Mouse (Mus musculus) limb, embryonic 14.5 days (tissue): ENCODE measurements at regions not wholly inside any gene's neighbourhood (a gene's known extent, or its start where the extent isn't known, plus 50 kb on each side); places are given as distances from the start of the nearest gene placed in this dataset.

ENCODE experiments used
- ATAC-seq: fragments of 200-750 bp; cut with Nextera tagmentation; 2 replicates; pipeline ENCODE4 v1.8.0; 2017; ENCODE audit warnings: low read depth, moderate number of reproducible peaks, moderate TSS enrichment; ENCODE audit not compliant: low FRiP score
- DNase-seq: peaks from one replicate; pipeline ENCODE4 v3.0.0-alpha.2; 2015; ENCODE audit warnings: low spot score
- H3K27ac ChIP-seq: fragments of 300-500 bp; sonication (generic); replicated peaks from 2 replicates; pipeline ENCODE4 v1.5.1; 2014; ENCODE audit warnings: low read depth, mild to moderate bottlenecking, low read length, moderate library complexity, mixed read lengths
- H3K27me3 ChIP-seq: fragments of 300-500 bp; sonication (generic); 2 replicates; pipeline ENCODE4 v1.6.1; 2014; ENCODE audit warnings: low read length, mixed read lengths; ENCODE audit not compliant: control insufficient read depth, insufficient read depth
- H3K36me3 ChIP-seq: fragments of 300-500 bp; sonication (generic); 2 replicates; pipeline ENCODE4 v1.6.1; 2014; ENCODE audit warnings: mild to moderate bottlenecking, low read length, moderate library complexity, mixed read lengths; ENCODE audit not compliant: control insufficient read depth, insufficient read depth
- H3K4me1 ChIP-seq: fragments of 300-500 bp; sonication (generic); 2 replicates; pipeline ENCODE4 v1.6.1; 2014; ENCODE audit warnings: antibody characterized with exemption, low read length, mixed read lengths; ENCODE audit not compliant: control insufficient read depth, insufficient read depth
- H3K4me2 ChIP-seq: fragments of 300-500 bp; sonication (generic); replicated peaks from 2 replicates; pipeline ENCODE4 v1.6.1; 2014; ENCODE audit warnings: low read depth, mild to moderate bottlenecking, low read length, moderate library complexity; ENCODE audit not compliant: severe bottlenecking
- H3K4me3 ChIP-seq: fragments of 300-500 bp; sonication (generic); replicated peaks from 2 replicates; pipeline ENCODE4 v1.5.1; 2014; ENCODE audit warnings: low read length
- H3K9ac ChIP-seq: fragments of 300-500 bp; sonication (generic); 2 replicates; pipeline ENCODE4 v1.6.1; 2014; ENCODE audit warnings: mild to moderate bottlenecking, low read depth, low read length, moderate library complexity; ENCODE audit not compliant: severe bottlenecking
- H3K9me3 ChIP-seq: fragments of 300-500 bp; sonication (generic); 2 replicates; pipeline ENCODE4 v1.6.1; 2016; ENCODE audit warnings: low read length; ENCODE audit not compliant: control insufficient read depth
- POLR2A ChIP-seq: fragments of 200-500 bp; IDR thresholded peaks from 2 replicates; pipeline ENCODE4 v1.8.0; 2012; ENCODE audit warnings: inconsistent platforms, mild to moderate bottlenecking, moderate library complexity, borderline replicate concordance; ENCODE audit not compliant: insufficient read depth, insufficient read length; ENCODE audit errors: extremely low read depth
- WGBS: fragments of 180-500 bp; shearing (Covaris S2); extraction: QIAGEN DNeasy Blood & Tissue Kit; methylation state at CpG from one replicate; pipeline ENCODE4 v1.1.7; 2014; 5-methylcytosine and 5-hydroxymethylcytosine counted together

GRCm38 (mm10) chr1:90393861-90394260 lies 190.1 kb downstream of the Ackr3 start:
- Histone ChIP-seq H3K4me3 (no peak overlapping the region), H3K4me1 (peaks cover 26% of the 10 kb centered on the region), H3K36me3 (no peaks in the 10 kb centered on the region), H3K27me3 (no peaks in the 10 kb centered on the region), H3K4me2 (no peak overlapping the region), H3K27ac (no peak overlapping the region), H3K9me3 (no peaks in the 10 kb centered on the region), H3K9ac (no peak overlapping the region)
- WGBS = 43% methylated on average over 5 of the region's 5 CpGs
- no peak for TF ChIP-seq POLR2A
- no peak for ATAC-seq
- no peak for DNase-seq

GRCm38 (mm10) chr1:90395331-90396016 lies 191.7 kb downstream of the Ackr3 start:
- ATAC-seq = no peak
- no peak overlapping the region for H3K4me2 ChIP-seq
- H3K4me1 ChIP-seq = peaks cover 26% of the 10 kb centered on the region
- 87% methylated on average over 5 of the region's 5 CpGs for WGBS
- DNase-seq = no peak
- H3K4me3 ChIP-seq = no peak overlapping the region
- H3K9me3 ChIP-seq = no peaks in the 10 kb centered on the region
- no peak for TF ChIP-seq POLR2A
- no peak overlapping the region for H3K27ac ChIP-seq
- no peaks in the 10 kb centered on the region for H3K36me3 ChIP-seq
- no peak overlapping the region for H3K9ac ChIP-seq
- H3K27me3 ChIP-seq = no peaks in the 10 kb centered on the region

DNA sequence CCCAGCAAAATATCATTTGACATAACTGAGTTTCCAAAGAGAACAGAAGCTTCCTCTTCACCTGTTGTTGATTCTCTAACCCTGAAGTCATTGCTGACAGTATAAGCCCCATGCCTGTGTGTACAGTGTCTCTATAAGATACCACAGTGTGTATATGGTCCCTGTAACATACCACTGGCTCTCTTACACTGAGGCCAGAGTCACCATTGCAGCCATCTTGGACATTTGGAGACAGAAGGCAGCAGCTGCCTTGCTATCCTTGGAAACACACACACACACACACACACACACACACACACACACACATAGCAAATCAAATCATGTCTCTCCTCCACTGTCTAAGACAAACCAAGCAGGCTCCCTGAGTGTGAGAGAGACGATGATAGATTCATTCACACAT lies 192.9 kb downstream of the Ackr3 start:
- Histone ChIP-seq H3K36me3 (no peaks in the 10 kb centered on the region), H3K9me3 (no peaks in the 10 kb centered on the region), H3K4me1 (peaks cover 21% of the 10 kb centered on the region), H3K27me3 (no peaks in the 10 kb centered on the region), H3K4me3 (no peak overlapping the region), H3K27ac (no peak overlapping the region), H3K9ac (no peak overlapping the region), H3K4me2 (no peak overlapping the region)
- TF ChIP-seq POLR2A = no peak
- no peak; the same call in 1 of the 2 replicates for ATAC-seq
- WGBS = 44% methylated on average over 1 of the region's 1 CpGs
- no peak for DNase-seq

DNA sequence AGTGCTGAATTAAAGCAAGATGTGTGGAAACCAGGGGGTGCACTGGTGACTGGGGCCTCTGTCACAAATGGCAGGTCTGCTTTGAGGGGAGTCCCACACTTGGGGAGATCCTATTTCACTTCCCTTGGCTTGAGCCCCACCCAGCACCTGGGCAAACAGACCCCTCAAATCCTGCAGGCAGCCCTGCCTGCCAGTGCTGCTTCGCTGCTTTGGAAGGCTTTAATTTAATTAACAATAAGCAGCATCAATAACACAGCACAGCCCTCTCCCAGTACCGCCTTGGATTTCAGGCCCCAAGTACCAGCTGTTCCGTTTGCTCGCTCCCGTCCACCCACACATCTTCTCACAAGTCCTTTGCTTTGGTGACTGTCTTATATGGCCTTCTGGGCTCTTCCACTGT lies 193.6 kb downstream of the Ackr3 start:
- Histone ChIP-seq H3K4me1 (peaks cover 21% of the 10 kb centered on the region), H3K9ac (no peak overlapping the region), H3K4me2 (no peak overlapping the region), H3K27me3 (no peaks in the 10 kb centered on the region), H3K9me3 (no peaks in the 10 kb centered on the region), H3K27ac (no peak overlapping the region), H3K36me3 (no peaks in the 10 kb centered on the region), H3K4me3 (no peak overlapping the region)
- ATAC-seq = peak; percentile 76
- peak; percentile 23 for DNase-seq
- WGBS = 27% methylated on average over 5 of the region's 5 CpGs
- no peak for TF ChIP-seq POLR2A

- no peak for TF ChIP-seq POLR2A
- Histone ChIP-seq H3K4me2 (no peak overlapping the region), H3K9ac (no peak overlapping the region), H3K27me3 (no peaks in the 10 kb centered on the region), H3K9me3 (no peaks in the 10 kb centered on the region), H3K4me3 (no peak overlapping the region), H3K4me1 (peaks cover 21% of the 10 kb centered on the region), H3K36me3 (no peaks in the 10 kb centered on the region), H3K27ac (no peak overlapping the region)
- DNase-seq (no peak), ATAC-seq (no peak)
- WGBS = 85% methylated on average over 15 of the region's 15 CpGs
Observed at GRCm38 (mm10) chr1:90398396-90398975, 194.7 kb downstream of the Ackr3 start.
